8 mouse cellular contexts compared by ENCODE assay signal in genomic region chr2:19553821-19554592, GRCm38 (mm10). TPM values are rescaled to one million over a fixed set of nuclear protein-coding genes. Genes with fewer than 3 reads are reported as not detected.
A peak's percentile ranks its signal among the peaks of the same experiment; 100 is the strongest.
DNase-seq lines count a peak whose midpoint lies in the region; ATAC-seq and TF ChIP-seq lines count a peak whose summit lies in the region.

4921504E06Rik (minus strand) TSS chr2:19553914.

- DNase-seq in adrenal gland, postnatal 14 days = peak; percentile 79
- peak; percentile 93 for DNase-seq in embryonic facial prominence, embryonic 10.5 days (ENCODE audit: low spot score)
- peak; percentile 74 to 86 for DNase-seq in heart, adult 2 months
- peak; percentile 82 for DNase-seq in kidney, adult 18-20 months
- peak; percentile 93 for DNase-seq in limb, embryonic 10.5 days (ENCODE audit: low spot score)
- DNase-seq in midbrain, embryonic 11.5 days (ENCODE audit: low spot score, missing footprints) = peak; percentile 97
- DNase-seq in right cerebral cortex, postnatal 4 days = peak; percentile 78
- DNase-seq in c-Kit-positive CD71-positive TER-119-positive erythroid progenitor cells, embryonic 14.5 days (ENCODE audit: low spot score) = no peak

- no peaks in the 10 kb centered on the region for H3K9me3 ChIP-seq in embryonic facial prominence, embryonic 10.5 days
- no peaks in the 10 kb centered on the region for H3K9me3 ChIP-seq in limb, embryonic 10.5 days (replicated peaks)
- H3K9me3 ChIP-seq in midbrain, embryonic 11.5 days (ENCODE audit: control insufficient read depth, low read length) = no peaks in the 10 kb centered on the region

- H3K27ac ChIP-seq in embryonic facial prominence, embryonic 10.5 days (replicated peaks) = peak within 1 kb of the TSS; percentile 84
- peak within 1 kb of the TSS; percentile 92 for H3K27ac ChIP-seq in heart, adult 2 months
- peak within 1 kb of the TSS; percentile 84 for H3K27ac ChIP-seq in limb, embryonic 10.5 days
- H3K27ac ChIP-seq in midbrain, embryonic 11.5 days (ENCODE audit: low read depth, low read length) = peak within 1 kb of the TSS; percentile 22

- peak within 1 kb of the TSS; percentile 60 for H3K4me3 ChIP-seq in embryonic facial prominence, embryonic 10.5 days
- H3K4me3 ChIP-seq in heart, adult 2 months = peak within 1 kb of the TSS; percentile 51
- peak within 1 kb of the TSS; percentile 55 for H3K4me3 ChIP-seq in limb, embryonic 10.5 days
- peak within 1 kb of the TSS; percentile 30 for H3K4me3 ChIP-seq in midbrain, embryonic 11.5 days (ENCODE audit: low read depth, low read length)

- TF ChIP-seq EP300 in heart, adult 2 months (IDR thresholded peaks at IDR 0.05; ENCODE audit: insufficient read depth, low read depth, low read length) = 0 out of 2 replicates have a peak, but pooled peaks have one; percentile 68

- no peaks in the 10 kb centered on the region for H3K36me3 ChIP-seq in embryonic facial prominence, embryonic 10.5 days (replicated peaks)
- peaks cover 3% of the 10 kb centered on the region; the same call in 1 of the 2 replicates for H3K36me3 ChIP-seq in heart, adult 2 months (ENCODE audit: control insufficient read depth, insufficient read depth, low read length)
- no peaks in the 10 kb centered on the region for H3K36me3 ChIP-seq in limb, embryonic 10.5 days
- no peaks in the 10 kb centered on the region for H3K36me3 ChIP-seq in midbrain, embryonic 11.5 days (ENCODE audit: control insufficient read depth, insufficient read depth, low read length)

- intact Hi-C loops in heart, adult 2 months (cut with DNase I) = loop anchor here (2.0 to 5.0 kb wide), 3 partner anchors 53 to 149 kb away; partner anchors contain the start of gene Otud1

- H3K4me2 ChIP-seq in midbrain, embryonic 11.5 days = peak within 1 kb of the TSS; percentile 50

- peaks cover 19% of the 10 kb centered on the region for H3K27me3 ChIP-seq in embryonic facial prominence, embryonic 10.5 days (replicated peaks; ENCODE audit: low read depth, poor library complexity, severe bottlenecking)
- no peaks in the 10 kb centered on the region for H3K27me3 ChIP-seq in heart, adult 2 months (ENCODE audit: control insufficient read depth, insufficient read depth, low read length)
- peaks cover 3% of the 10 kb centered on the region; the same call in 1 of the 2 replicates for H3K27me3 ChIP-seq in limb, embryonic 10.5 days (ENCODE audit: low read depth, poor library complexity, severe bottlenecking)
- H3K27me3 ChIP-seq in midbrain, embryonic 11.5 days (ENCODE audit: control insufficient read depth, insufficient read depth, low read length) = no peaks in the 10 kb centered on the region

- H3K9ac ChIP-seq in heart, adult 2 months (ENCODE audit: low read depth, low read length) = peak within 1 kb of the TSS; percentile 24
- H3K9ac ChIP-seq in midbrain, embryonic 11.5 days (ENCODE audit: low read length) = peak within 1 kb of the TSS; percentile 41; the same call in 1 of the 2 replicates

- under 1% methylated on average over 27 of the region's 27 CpGs for WGBS in embryonic facial prominence, embryonic 10.5 days
- WGBS in heart, adult 2 months = under 1% methylated on average over 25 of the region's 27 CpGs
- WGBS in limb, embryonic 10.5 days = under 1% methylated on average over 26 of the region's 27 CpGs
- WGBS in midbrain, embryonic 11.5 days = 1% methylated on average over 27 of the region's 27 CpGs

- H3K79me2 ChIP-seq in heart, adult 2 months (replicated peaks; ENCODE audit: control insufficient read depth, insufficient read depth, low read length) = no peaks in the 10 kb centered on the region

- no peak for TF ChIP-seq CTCF in heart, adult 2 months (IDR thresholded peaks at IDR 0.05)

- peak; percentile 96 for ATAC-seq in midbrain, embryonic 11.5 days (ENCODE audit: low FRiP score)

- TF ChIP-seq POLR2A in heart, adult 2 months (IDR thresholded peaks at IDR 0.05; ENCODE audit: insufficient read depth, low read depth, low read length) = 0 out of 2 replicates have a peak, but pooled peaks have one; percentile 33

- H3K4me1 ChIP-seq in embryonic facial prominence, embryonic 10.5 days = peaks cover 15% of the 10 kb centered on the region
- H3K4me1 ChIP-seq in heart, adult 2 months (ENCODE audit: control insufficient read depth, insufficient read depth, low read length) = peaks cover 2% of the 10 kb centered on the region
- H3K4me1 ChIP-seq in limb, embryonic 10.5 days = peaks cover 35% of the 10 kb centered on the region
- peaks cover 6% of the 10 kb centered on the region; the same call in 1 of the 2 replicates for H3K4me1 ChIP-seq in midbrain, embryonic 11.5 days (ENCODE audit: control insufficient read depth, insufficient read depth, low read length)

RNA-seq across cellular contexts. Expression of gene 4921504E06Rik, which starts in this region (rescaled TPM):
- total RNA-seq in adrenal gland, postnatal 14 days (2021) = not detected in 2 replicates
- polyA plus RNA-seq in embryonic facial prominence, embryonic 10.5 days (2016; fragmentation: Nextera tagmentation; extraction: Ambion mirVana) = not detected in 2 replicates
- not detected for total RNA-seq in heart, adult 2 months (2021)
- not detected in 2 replicates for polyA plus RNA-seq in heart, adult 2 months (2012; rRNA removed)
- polyA plus RNA-seq in limb, embryonic 10.5 days (2016; fragmentation: Nextera tagmentation; extraction: Ambion mirVana) = not detected in 2 replicates
- not detected in 2 replicates for polyA plus RNA-seq in midbrain, embryonic 11.5 days (2014; fragmentation: Nextera tagmentation; extraction: Ambion mirVana)

Comparison
In these comparisons a context has a peak if more than half of its experiments do, and no peak if none do; other contexts are left out.
1. Peak in DNase-seq in adrenal gland, postnatal 14 days; RNA of the gene not detected or under 1 TPM.
2. Peak in DNase-seq, H3K4me3 ChIP-seq and H3K27ac ChIP-seq in embryonic facial prominence, embryonic 10.5 days; RNA of the gene not detected or under 1 TPM.
3. Peak in DNase-seq, H3K4me3 ChIP-seq, H3K27ac ChIP-seq and H3K9ac ChIP-seq in heart, adult 2 months; RNA of the gene not detected or under 1 TPM.
4. Peak in DNase-seq, H3K4me3 ChIP-seq and H3K27ac ChIP-seq in limb, embryonic 10.5 days; RNA of the gene not detected or under 1 TPM.
5. Peak in DNase-seq, ATAC-seq, H3K4me3 ChIP-seq, H3K27ac ChIP-seq, H3K9ac ChIP-seq and H3K4me2 ChIP-seq in midbrain, embryonic 11.5 days; RNA of the gene not detected or under 1 TPM.
6. H3K27ac ChIP-seq: peak in every context shown above with its lines; median percentile 92 in heart, adult 2 months; 84 in embryonic facial prominence, embryonic 10.5 days; 84 in limb, embryonic 10.5 days; 22 in midbrain, embryonic 11.5 days.